In genomic region chr9:110645219-110645618, GRCm38 (mm10) we compare ENCODE assay signal across 11 mouse cellular contexts. TPM values are rescaled to one million over a fixed set of nuclear protein-coding genes. Genes with fewer than 3 reads are reported as not detected.
A peak's percentile ranks its signal among the peaks of the same experiment; 100 is the strongest.
DNase-seq lines count a peak whose midpoint lies in the region; ATAC-seq and TF ChIP-seq lines count a peak whose summit lies in the region.
"Had no signal": no experiment of that assay in that cellular context is flagged by ENCODE, and none has a peak within 500 bp of the region (broad histone marks: within the 10 kb centered on the region; RNA-seq: fewer than 3 reads in every experiment).

No protein-coding gene starts in this region.

- peak overlapping the region; percentile 67; the same call in 1 of the 2 replicates for H3K4me3 ChIP-seq in G1E (ENCODE audit: low read depth, low read length)
- H3K4me3 ChIP-seq in liver, embryonic 13.5 days (replicated peaks) = 0 out of 2 replicates have a peak overlapping the region, but pooled peaks have one; percentile 14
- H3K4me3 ChIP-seq in hindbrain, embryonic 12.5 days = no peak overlapping the region
- H3K4me3 ChIP-seq in forebrain, embryonic 15.5 days = no peak overlapping the region
- H3K4me3 ChIP-seq in stomach, postnatal 0 days (ENCODE audit: low read depth, low read length) = no peak overlapping the region
- H3K4me3 ChIP-seq: gastrocnemius, adult 2 months; midbrain, embryonic 10.5 days had no signal

- WGBS in liver, embryonic 13.5 days (ENCODE audit: insufficient replicate concordance) = 16% methylated on average over 9 of the region's 9 CpGs
- WGBS in hindbrain, embryonic 12.5 days = 86% methylated on average over 9 of the region's 9 CpGs
- 89% methylated on average over 9 of the region's 9 CpGs for WGBS in forebrain, embryonic 15.5 days
- 81% methylated on average over 9 of the region's 9 CpGs for WGBS in stomach, postnatal 0 days

- H3K4me1 ChIP-seq in G1E (ENCODE audit: insufficient read depth, low read depth, low read length) = peaks cover 63% of the 10 kb centered on the region
- peaks cover 47% of the 10 kb centered on the region for H3K4me1 ChIP-seq in liver, embryonic 13.5 days (replicated peaks)
- H3K4me1 ChIP-seq in hindbrain, embryonic 12.5 days = peaks cover 13% of the 10 kb centered on the region
- H3K4me1 ChIP-seq in forebrain, embryonic 15.5 days = peaks cover 11% of the 10 kb centered on the region
- H3K4me1 ChIP-seq in stomach, postnatal 0 days (replicated peaks; ENCODE audit: control insufficient read depth, insufficient read depth) = no peaks in the 10 kb centered on the region

- peaks cover 95% of the 10 kb centered on the region for H3K36me3 ChIP-seq in G1E (replicated peaks)
- H3K36me3 ChIP-seq in liver, embryonic 13.5 days = peaks cover 8% of the 10 kb centered on the region
- no peaks in the 10 kb centered on the region for H3K36me3 ChIP-seq in hindbrain, embryonic 12.5 days
- no peaks in the 10 kb centered on the region for H3K36me3 ChIP-seq in forebrain, embryonic 15.5 days
- 0 out of 2 replicates have a peak, but pooled peaks cover 3% of the 10 kb centered on the region for H3K36me3 ChIP-seq in stomach, postnatal 0 days (ENCODE audit: control insufficient read depth, insufficient read depth, low read length)
- H3K36me3 ChIP-seq: midbrain, embryonic 10.5 days had no signal

- H3K9ac ChIP-seq in liver, embryonic 13.5 days = 0 out of 2 replicates have a peak overlapping the region, but pooled peaks have one; percentile 17
- H3K9ac ChIP-seq in hindbrain, embryonic 12.5 days = no peak overlapping the region
- no peak overlapping the region for H3K9ac ChIP-seq in forebrain, embryonic 15.5 days (replicated peaks)
- no peak overlapping the region for H3K9ac ChIP-seq in stomach, postnatal 0 days (ENCODE audit: low read length)

- ATAC-seq in G1E (ENCODE audit: extremely low read depth, insufficient number of reproducible peaks, low FRiP score, poor library complexity, severe bottlenecking) = peak; percentile 90
- peak; percentile 56; the same call in 1 of the 2 replicates for ATAC-seq in liver, embryonic 13.5 days (ENCODE audit: low read depth)
- ATAC-seq in neutrophil, adult 5-6 weeks (ENCODE audit: extremely low read depth, insufficient number of reproducible peaks, low FRiP score, poor library complexity, severe bottlenecking) = peak; percentile 64
- no peak for ATAC-seq in hindbrain, embryonic 12.5 days (ENCODE audit: low FRiP score)
- ATAC-seq in forebrain, embryonic 15.5 days (replicated peaks) = no peak
- ATAC-seq in stomach, postnatal 0 days (ENCODE audit: low FRiP score, low TSS enrichment) = no peak

- no peak overlapping the region for H3K27ac ChIP-seq in liver, embryonic 13.5 days
- H3K27ac ChIP-seq in hindbrain, embryonic 12.5 days = no peak overlapping the region
- H3K27ac ChIP-seq in forebrain, embryonic 15.5 days (replicated peaks) = no peak overlapping the region
- H3K27ac ChIP-seq in stomach, postnatal 0 days (replicated peaks) = no peak overlapping the region
- H3K27ac ChIP-seq: gastrocnemius, adult 2 months had no signal

- TF ChIP-seq CTCF in G1E (IDR thresholded peaks at IDR 0.05; ENCODE audit: low read depth, low read length) = no peak
- TF ChIP-seq CTCF in stomach, postnatal 0 days (IDR thresholded peaks at IDR 0.05; ENCODE audit: low read depth) = no peak

- H3K27me3 ChIP-seq in G1E (ENCODE audit: insufficient read depth, low read length) = no peaks in the 10 kb centered on the region
- 0 out of 2 replicates have a peak, but pooled peaks cover 2% of the 10 kb centered on the region for H3K27me3 ChIP-seq in liver, embryonic 13.5 days
- no peaks in the 10 kb centered on the region for H3K27me3 ChIP-seq in hindbrain, embryonic 12.5 days
- no peaks in the 10 kb centered on the region for H3K27me3 ChIP-seq in forebrain, embryonic 15.5 days
- H3K27me3 ChIP-seq in stomach, postnatal 0 days (ENCODE audit: control insufficient read depth, insufficient read depth, low read length) = no peaks in the 10 kb centered on the region

- H3K4me2 ChIP-seq in liver, embryonic 13.5 days = peak overlapping the region; percentile 49
- no peak overlapping the region for H3K4me2 ChIP-seq in hindbrain, embryonic 12.5 days (replicated peaks)
- H3K4me2 ChIP-seq in forebrain, embryonic 15.5 days (replicated peaks) = no peak overlapping the region
- H3K4me2 ChIP-seq in stomach, postnatal 0 days (replicated peaks; ENCODE audit: low read depth) = no peak overlapping the region

- TF ChIP-seq EP300 in stomach, postnatal 0 days (optimal IDR thresholded peaks at IDR 0.05) = no peak

- H3K9me3 ChIP-seq in G1E (replicated peaks) = no peaks in the 10 kb centered on the region
- no peaks in the 10 kb centered on the region for H3K9me3 ChIP-seq in liver, embryonic 13.5 days (replicated peaks)
- H3K9me3 ChIP-seq in hindbrain, embryonic 12.5 days (replicated peaks) = no peaks in the 10 kb centered on the region
- H3K9me3 ChIP-seq in forebrain, embryonic 15.5 days = no peaks in the 10 kb centered on the region
- H3K9me3 ChIP-seq in stomach, postnatal 0 days (ENCODE audit: control insufficient read depth, low read length) = no peaks in the 10 kb centered on the region
- H3K9me3 ChIP-seq: midbrain, embryonic 10.5 days had no signal

- DNase-seq in 416B (ENCODE audit: low read depth) (peak; percentile 83), G1E (ENCODE audit: low spot score) (peak; percentile 91)
- DNase-seq in liver, embryonic 13.5 days = no peak
- no peak for DNase-seq in layer of hippocampus, adult 11-12 months (ENCODE audit: low spot score)
- no peak for DNase-seq in stomach, postnatal 0 days (ENCODE audit: low spot score)
- DNase-seq: gastrocnemius, adult 2 months; kidney, adult 8-10 months had no signal

RNA-seq across cellular contexts. Expression of gene Nbeal2, which starts 8.7 kb away (rescaled TPM):
- 26.1 and 37.4 TPM in 2 replicates for total RNA-seq in G1E (2014; fragmentation: Nextera tagmentation)
- 28.1 and 32.5 TPM in 2 replicates for total RNA-seq in G1E (2017)
- polyA plus RNA-seq in G1E (2012) = 56.7 and 64.7 TPM in 2 replicates
- 1.6 and 2.1 TPM in 2 replicates for polyA plus RNA-seq in liver, embryonic 13.5 days (2015; fragmentation: Nextera tagmentation; extraction: Ambion mirVana)
- 110 and 138 TPM in 2 replicates for total RNA-seq in neutrophil, adult 5-6 weeks (2017)
- polyA plus RNA-seq in hindbrain, embryonic 12.5 days (2016; fragmentation: Nextera tagmentation; extraction: Ambion mirVana) = 1.8 and 2.1 TPM in 2 replicates
- polyA plus RNA-seq in forebrain, embryonic 15.5 days (2015; fragmentation: Nextera tagmentation; extraction: Ambion mirVana) = 2.1 and 2.4 TPM in 2 replicates
- polyA plus RNA-seq in stomach, postnatal 0 days (2015; fragmentation: Nextera tagmentation; extraction: Ambion mirVana) = 5.7 and 6.2 TPM in 2 replicates

RNA-seq across cellular contexts. Expression of gene Ccdc12, which starts 11.1 kb away (rescaled TPM):
- total RNA-seq in G1E (2014; fragmentation: Nextera tagmentation) = 36.2 TPM in 2 replicates
- total RNA-seq in G1E (2017) = 202 and 222 TPM in 2 replicates
- polyA plus RNA-seq in G1E (2012) = 331 and 365 TPM in 2 replicates
- 84.4 and 86.3 TPM in 2 replicates for polyA plus RNA-seq in liver, embryonic 13.5 days (2015; fragmentation: Nextera tagmentation; extraction: Ambion mirVana)
- 123 and 125 TPM in 2 replicates for total RNA-seq in neutrophil, adult 5-6 weeks (2017)
- polyA plus RNA-seq in hindbrain, embryonic 12.5 days (2016; fragmentation: Nextera tagmentation; extraction: Ambion mirVana) = 113 and 114 TPM in 2 replicates
- 120 and 130 TPM in 2 replicates for polyA plus RNA-seq in forebrain, embryonic 15.5 days (2015; fragmentation: Nextera tagmentation; extraction: Ambion mirVana)
- 139 and 144 TPM in 2 replicates for polyA plus RNA-seq in stomach, postnatal 0 days (2015; fragmentation: Nextera tagmentation; extraction: Ambion mirVana)

RNA-seq across cellular contexts. Expression of gene Nradd, which starts 21.0 kb away (rescaled TPM):
- total RNA-seq in G1E (2014; fragmentation: Nextera tagmentation) (1.3 TPM in 1 of 2 replicates, not detected in the other), G1E (2017) (5.8 and 7.3 TPM in 2 replicates)
- 1.8 and 2.2 TPM in 2 replicates for polyA plus RNA-seq in G1E (2012)
- 2.7 and 2.8 TPM in 2 replicates for polyA plus RNA-seq in liver, embryonic 13.5 days (2015; fragmentation: Nextera tagmentation; extraction: Ambion mirVana)
- 13.8 and 14.0 TPM in 2 replicates for total RNA-seq in neutrophil, adult 5-6 weeks (2017)
- polyA plus RNA-seq in hindbrain, embryonic 12.5 days (2016; fragmentation: Nextera tagmentation; extraction: Ambion mirVana) = 39.0 and 45.2 TPM in 2 replicates
- 29.1 and 32.8 TPM in 2 replicates for polyA plus RNA-seq in forebrain, embryonic 15.5 days (2015; fragmentation: Nextera tagmentation; extraction: Ambion mirVana)
- 14.5 and 15.9 TPM in 2 replicates for polyA plus RNA-seq in stomach, postnatal 0 days (2015; fragmentation: Nextera tagmentation; extraction: Ambion mirVana)

Comparison
In these comparisons a context has a peak if more than half of its experiments do, and no peak if none do; other contexts are left out.
1. DNase-seq: peak in 416B (single experiment) and G1E (single experiment); none in liver, embryonic 13.5 days (single experiment), layer of hippocampus, adult 11-12 months (single experiment) and stomach, postnatal 0 days (single experiment).
2. ATAC-seq: peak in G1E (single experiment), liver, embryonic 13.5 days (single experiment) and neutrophil, adult 5-6 weeks (single experiment); none in hindbrain, embryonic 12.5 days (single experiment), forebrain, embryonic 15.5 days (single experiment) and stomach, postnatal 0 days (single experiment).
3. H3K4me3 ChIP-seq: peak in G1E (single experiment) and liver, embryonic 13.5 days (single experiment); none in hindbrain, embryonic 12.5 days (single experiment), forebrain, embryonic 15.5 days (single experiment) and stomach, postnatal 0 days (single experiment).